Mouse (Mus musculus) midbrain, embryonic 14.5 days (tissue): ENCODE measurements around the gene Fam71d. TPM values are rescaled to one million over a fixed set of nuclear protein-coding genes. Genes with fewer than 3 reads are reported as not detected.
A peak's percentile ranks its signal among the peaks of the same experiment; 100 is the strongest.

Source experiments
- ATAC-seq: fragments of 200-750 bp; cut with Nextera tagmentation; 2 replicates; pipeline ENCODE4 v1.8.0; 2017; ENCODE audit warnings: moderate number of reproducible peaks, moderate library complexity; ENCODE audit not compliant: low FRiP score, low TSS enrichment
- DNase-seq: peaks from one replicate; pipeline ENCODE4 v3.0.0-alpha.2; 2015
- H3K27ac ChIP-seq: fragments of 300-500 bp; sonication (generic); replicated peaks from 2 replicates; pipeline ENCODE4 v1.5.1; 2014; ENCODE audit warnings: mild to moderate bottlenecking, low read depth, low read length, moderate library complexity
- H3K27me3 ChIP-seq: fragments of 300-500 bp; sonication (generic); 2 replicates; pipeline ENCODE4 v1.6.1; 2014; ENCODE audit warnings: low read length, control low read depth, mixed read lengths; ENCODE audit not compliant: control insufficient read depth, insufficient read depth
- H3K36me3 ChIP-seq: fragments of 300-500 bp; sonication (generic); 2 replicates; pipeline ENCODE4 v1.6.1; 2014; ENCODE audit warnings: low read length, control low read depth; ENCODE audit not compliant: control insufficient read depth, insufficient read depth
- H3K4me1 ChIP-seq: fragments of 300-500 bp; sonication (generic); 2 replicates; pipeline ENCODE4 v1.6.1; 2014; ENCODE audit warnings: mild to moderate bottlenecking, antibody characterized with exemption, low read length, control low read depth; ENCODE audit not compliant: control insufficient read depth, insufficient read depth
- H3K4me2 ChIP-seq: fragments of 300-500 bp; sonication (generic); 2 replicates; pipeline ENCODE4 v1.6.1; 2014; ENCODE audit warnings: mild to moderate bottlenecking, low read length, moderate library complexity
- H3K4me3 ChIP-seq: fragments of 300-500 bp; sonication (generic); replicated peaks from 2 replicates; pipeline ENCODE4 v1.5.1; 2014; ENCODE audit warnings: low read depth, low read length
- H3K9ac ChIP-seq: fragments of 300-500 bp; sonication (generic); replicated peaks from 2 replicates; pipeline ENCODE4 v1.6.1; 2014; ENCODE audit warnings: mild to moderate bottlenecking, low read length, moderate library complexity
- H3K9me3 ChIP-seq: fragments of 300-500 bp; sonication (generic); 2 replicates; pipeline ENCODE4 v1.6.1; 2016; ENCODE audit warnings: low read length, control low read depth, mixed read lengths; ENCODE audit not compliant: control insufficient read depth
- WGBS: fragments of 180-500 bp; shearing (Covaris S2); extraction: QIAGEN DNeasy Blood & Tissue Kit; methylation state at CpG from one replicate; pipeline ENCODE4 v1.1.7; 2014; 5-methylcytosine and 5-hydroxymethylcytosine counted together
- polyA plus RNA-seq: library from polyadenylated mRNA; unstranded; fragments of >200 nt; fragmentation: Nextera tagmentation; extraction: Ambion mirVana; gene quantifications from 2 replicates; pipeline ENCODE4 v1.2.1, GENCODE M21; 2014

Fam71d gene
- polyA plus RNA-seq, 1 experiment from 2014 or later, result not detected

GRCm38 (mm10) chr12:78688876-78689275, 2.5 kb upstream of the Fam71d start:
- Histone ChIP-seq H3K27me3 (no peaks in the 10 kb centered on the region), H3K36me3 (no peaks in the 10 kb centered on the region), H3K4me1 (no peaks in the 10 kb centered on the region), H3K4me2 (no peak overlapping the region), H3K4me3 (no peak overlapping the region), H3K9ac (no peak overlapping the region), H3K9me3 (no peaks in the 10 kb centered on the region), H3K27ac (no peak overlapping the region)
- DNase-seq (no peak), ATAC-seq (no peak)
- WGBS, result 90% methylated on average over 5 of the region's 5 CpGs

- 89% methylated on average over 2 of the region's 2 CpGs for WGBS
- no peaks in the 10 kb centered on the region for H3K36me3 ChIP-seq
- H3K27ac ChIP-seq, result no peak overlapping the region
- no peak for DNase-seq
- no peak overlapping the region for H3K9ac ChIP-seq
- no peaks in the 10 kb centered on the region for H3K9me3 ChIP-seq
- no peaks in the 10 kb centered on the region for H3K27me3 ChIP-seq
- no peaks in the 10 kb centered on the region for H3K4me1 ChIP-seq
- no peak overlapping the region for H3K4me2 ChIP-seq
- no peak overlapping the region for H3K4me3 ChIP-seq
- no peak for ATAC-seq
Measured at GRCm38 (mm10) chr12:78693281-78693680, 1.9 kb downstream of the Fam71d start.

- H3K4me1 ChIP-seq, result no peaks in the 10 kb centered on the region
- DNase-seq (no peak), ATAC-seq (no peak)
- 86% methylated on average over 2 of the region's 2 CpGs for WGBS
- no peaks in the 10 kb centered on the region for H3K27me3 ChIP-seq
- no peak overlapping the region for H3K4me3 ChIP-seq
- no peak overlapping the region for H3K27ac ChIP-seq
- no peaks in the 10 kb centered on the region for H3K9me3 ChIP-seq
- no peaks in the 10 kb centered on the region for H3K36me3 ChIP-seq
- no peak overlapping the region for H3K4me2 ChIP-seq
- no peak overlapping the region for H3K9ac ChIP-seq
Measured at GRCm38 (mm10) chr12:78717783-78718182, 26.4 kb downstream of the Fam71d start.

DNA sequence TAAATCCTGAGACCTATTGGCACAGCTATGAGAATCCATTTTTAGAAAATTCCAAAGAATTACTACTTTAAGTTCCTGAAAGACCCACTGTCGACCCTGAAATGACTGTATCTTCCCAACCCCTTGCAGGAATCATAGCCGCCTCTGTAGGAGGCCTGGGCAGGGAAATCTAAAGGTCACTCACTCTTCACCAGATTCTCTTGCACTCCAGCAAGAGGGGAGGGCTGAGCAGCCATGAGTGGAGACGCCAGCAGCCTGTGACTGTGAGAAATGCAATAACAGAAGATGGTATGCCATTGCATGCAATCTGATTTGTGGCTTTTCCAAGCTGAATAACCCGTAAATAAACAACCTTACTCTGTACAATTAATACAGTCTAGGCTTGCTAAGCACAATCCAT, 36.4 kb downstream of the Fam71d start:
- 65% methylated on average over 4 of the region's 4 CpGs for WGBS
- Histone ChIP-seq H3K9me3 (no peaks in the 10 kb centered on the region), H3K36me3 (no peaks in the 10 kb centered on the region), H3K4me2 (no peak overlapping the region), H3K27me3 (no peaks in the 10 kb centered on the region), H3K4me1 (no peaks in the 10 kb centered on the region), H3K9ac (no peak overlapping the region), H3K4me3 (no peak overlapping the region), H3K27ac (no peak overlapping the region)
- no peak for ATAC-seq
- DNase-seq, result no peak

DNA sequence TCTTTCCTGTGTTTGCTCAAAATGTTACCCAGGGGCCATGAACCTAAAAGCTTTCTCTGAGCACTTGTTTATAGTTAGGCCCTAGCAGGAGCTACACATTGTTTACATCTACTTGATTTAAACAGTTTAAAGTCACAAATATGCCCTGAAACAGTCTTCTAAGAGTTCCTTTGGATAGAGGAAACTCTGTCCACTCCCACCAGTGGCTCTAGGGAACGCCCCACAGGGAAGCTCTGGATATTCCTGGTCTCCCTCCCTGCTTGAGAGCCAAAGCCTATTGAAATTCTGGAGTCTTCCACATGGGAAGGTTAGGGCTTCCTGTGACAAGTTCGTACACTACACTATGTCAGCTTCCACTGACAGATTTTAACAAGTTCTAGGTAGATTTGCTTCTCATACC, 48.3 kb downstream of the Fam71d start:
- WGBS, result 70% methylated on average over 2 of the region's 2 CpGs
- no peak overlapping the region for H3K4me2 ChIP-seq
- DNase-seq (no peak), ATAC-seq (no peak)
- H3K9me3 ChIP-seq, result no peaks in the 10 kb centered on the region
- H3K4me3 ChIP-seq, result no peak overlapping the region
- no peaks in the 10 kb centered on the region for H3K27me3 ChIP-seq
- H3K4me1 ChIP-seq, result no peaks in the 10 kb centered on the region
- no peaks in the 10 kb centered on the region for H3K36me3 ChIP-seq
- no peak overlapping the region for H3K27ac ChIP-seq
- H3K9ac ChIP-seq, result no peak overlapping the region

DNA sequence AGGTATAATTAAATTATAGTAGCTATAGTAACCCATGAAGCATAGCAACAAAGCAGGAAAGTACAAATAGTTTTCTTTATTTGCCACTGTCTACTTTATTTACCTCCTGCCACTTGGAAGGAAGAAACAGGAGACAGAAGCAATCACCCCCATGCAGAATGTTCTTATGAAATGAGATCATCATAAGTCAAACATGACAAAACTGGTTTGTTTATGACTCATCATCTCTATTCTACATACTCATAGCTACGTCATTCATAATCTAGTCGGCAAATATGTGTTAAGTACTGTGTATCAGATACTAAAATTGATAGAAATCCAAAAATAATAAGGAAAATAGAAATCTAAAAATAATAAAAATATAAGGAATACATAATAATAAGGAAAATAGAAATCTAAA, 49.0 kb downstream of the Fam71d start:
- H3K4me2 ChIP-seq, result no peak overlapping the region
- WGBS, result 94% methylated on average over 2 of the region's 2 CpGs

DNA sequence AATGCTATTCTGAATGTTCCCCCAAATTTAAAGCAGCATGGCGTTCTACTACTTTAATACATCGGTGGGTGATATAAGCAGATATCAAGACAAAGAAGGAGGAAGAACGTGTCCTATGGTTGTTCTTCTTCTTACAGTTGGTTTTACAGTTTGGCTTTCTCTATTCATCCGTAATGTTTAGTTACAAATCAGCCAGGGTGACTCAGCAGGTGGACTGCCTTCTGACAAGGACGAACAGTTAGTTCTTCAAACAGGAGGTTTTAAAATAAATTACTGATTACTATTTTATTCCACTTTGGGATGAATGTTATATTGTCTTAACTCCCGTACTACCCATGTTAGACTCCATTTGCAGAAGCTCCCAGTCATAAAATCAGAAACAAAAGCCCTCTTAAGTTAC, 54.9 kb downstream of the Fam71d start:
- no peaks in the 10 kb centered on the region for H3K27me3 ChIP-seq
- no peaks in the 10 kb centered on the region for H3K36me3 ChIP-seq
- no peaks in the 10 kb centered on the region for H3K9me3 ChIP-seq
- ATAC-seq, result no peak
- DNase-seq, result no peak
- H3K4me1 ChIP-seq, result no peaks in the 10 kb centered on the region
- H3K27ac ChIP-seq, result no peak overlapping the region
- no peak overlapping the region for H3K9ac ChIP-seq
- no peak overlapping the region for H3K4me3 ChIP-seq
- WGBS, result 82% methylated on average over 6 of the region's 6 CpGs
- no peak overlapping the region for H3K4me2 ChIP-seq

More for the DNA sequence above, 49.0 kb downstream of the Fam71d start:
- no peak overlapping the region for H3K27ac ChIP-seq
- DNase-seq (no peak), ATAC-seq (no peak)
- H3K9ac ChIP-seq, result no peak overlapping the region
- no peaks in the 10 kb centered on the region for H3K36me3 ChIP-seq
- H3K4me1 ChIP-seq, result no peaks in the 10 kb centered on the region
- H3K9me3 ChIP-seq, result no peaks in the 10 kb centered on the region
- H3K27me3 ChIP-seq, result no peaks in the 10 kb centered on the region
- H3K4me3 ChIP-seq, result no peak overlapping the region

- DNase-seq (no peak), ATAC-seq (no peak)
- no peaks in the 10 kb centered on the region for H3K9me3 ChIP-seq
- H3K36me3 ChIP-seq, result no peaks in the 10 kb centered on the region
- no peaks in the 10 kb centered on the region for H3K27me3 ChIP-seq
- H3K27ac ChIP-seq, result no peak overlapping the region
- 50% methylated on average over 1 of the region's 1 CpGs for WGBS
- H3K4me3 ChIP-seq, result no peak overlapping the region
- no peaks in the 10 kb centered on the region for H3K4me1 ChIP-seq
- no peak overlapping the region; the same call in 1 of the 2 replicates for H3K4me2 ChIP-seq
- H3K9ac ChIP-seq, result no peak overlapping the region
Measured at GRCm38 (mm10) chr12:78747406-78747805, 56.1 kb downstream of the Fam71d start.

DNA sequence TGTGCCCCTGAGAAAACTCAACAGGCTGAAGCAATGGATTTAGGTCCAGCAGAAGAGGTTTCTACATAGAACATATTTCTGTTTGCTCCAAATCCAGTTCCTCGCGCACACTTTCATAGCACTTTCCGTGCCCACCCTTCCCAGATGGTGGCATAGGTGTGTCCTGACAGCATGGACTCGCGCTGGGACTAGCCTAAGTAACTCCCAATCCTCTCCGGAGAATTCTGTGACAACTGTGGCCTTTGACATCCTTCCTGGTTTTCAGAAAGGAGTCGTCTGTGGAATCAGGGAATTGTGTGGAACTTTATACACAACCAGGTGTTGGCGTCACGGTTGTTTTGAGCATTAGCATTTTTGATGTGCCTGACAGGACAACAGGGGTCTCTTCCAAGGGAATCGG, 56.8 kb downstream of the Fam71d start:
- Histone ChIP-seq H3K27me3 (no peaks in the 10 kb centered on the region), H3K9ac (peak overlapping the region; percentile 61), H3K36me3 (no peaks in the 10 kb centered on the region), H3K4me2 (peak overlapping the region; percentile 92), H3K4me1 (no peaks in the 10 kb centered on the region), H3K4me3 (peak overlapping the region; percentile 85), H3K27ac (peak overlapping the region; percentile 64; the same call in 1 of the 2 replicates), H3K9me3 (no peaks in the 10 kb centered on the region)
- WGBS, result under 1% methylated on average over 10 of the region's 10 CpGs
- ATAC-seq, result peak; percentile 2; the same call in 1 of the 2 replicates
- no peak for DNase-seq
